Mouse (Mus musculus) liver, embryonic 11.5 days (tissue): Measurements from ENCODE around the gene Srpk2. TPM values are rescaled to one million over a fixed set of nuclear protein-coding genes. Genes with fewer than 3 reads are reported as not detected.

ENCODE experiments used
- polyA plus RNA-seq: library from polyadenylated mRNA; unstranded; fragments of >200 nt; fragmentation: Nextera tagmentation; extraction: Ambion mirVana; gene quantifications from 2 replicates; pipeline ENCODE4 v1.2.1, GENCODE M21; 2014

Srpk2 gene
- polyA plus RNA-seq, 1 experiment from 2014 or later = 20.7 TPM

Other genes with a start within 250 kb of the Srpk2 start
- gene Pus7, start 99.1 kb upstream of the Srpk2 start, polyA plus RNA-seq = 54.3 and 56.3 TPM in 2 replicates
- gene Rint1, start 103.1 kb upstream of the Srpk2 start, polyA plus RNA-seq = 38.6 and 41.1 TPM in 2 replicates
- 137 and 149 TPM in 2 replicates for gene Tomm7, start 159.5 kb upstream of the Srpk2 start, polyA plus RNA-seq